Mouse (Mus musculus) CD4-positive, CD25-positive, alpha-beta regulatory T cell, adult 4 months (primary cell): ENCODE measurements around the gene Olfr491. TPM values are rescaled to one million over a fixed set of nuclear protein-coding genes. Genes with fewer than 3 reads are reported as not detected.

Experiments
- ATAC-seq: one replicate; pipeline ENCODE4 v1.8.0; 2017
- polyA plus RNA-seq, 2 experiments: library from polyadenylated mRNA; unstranded; fragments of 100-300 nt; shearing (Covaris generic); gene quantifications; one replicate each; pipeline ENCODE4 v1.2.1; 2017

The Olfr491 gene
- polyA plus RNA-seq: not detected

DNA sequence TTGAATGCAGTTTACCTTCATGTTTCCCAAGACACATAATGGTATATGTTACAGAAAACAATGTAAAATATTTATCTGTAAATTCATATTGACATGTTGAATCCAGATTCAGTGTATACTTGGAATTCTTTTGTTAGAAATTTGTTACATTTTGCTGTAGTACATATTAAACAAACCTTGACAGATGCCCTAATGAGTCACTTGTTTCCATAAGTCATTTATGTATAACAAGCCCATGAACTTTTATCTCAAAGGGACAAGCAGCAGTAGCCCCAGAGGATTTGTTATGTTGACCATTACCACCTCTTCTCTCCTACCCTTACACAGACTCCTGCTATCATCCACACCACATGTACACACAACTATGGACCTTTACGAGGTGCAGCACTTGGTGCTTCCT, at the start of gene Olfr491:
TSS of gene Olfr491 (plus strand) at position 301 of the 400 bp plus-strand sequence.
- no peak for ATAC-seq

DNA sequence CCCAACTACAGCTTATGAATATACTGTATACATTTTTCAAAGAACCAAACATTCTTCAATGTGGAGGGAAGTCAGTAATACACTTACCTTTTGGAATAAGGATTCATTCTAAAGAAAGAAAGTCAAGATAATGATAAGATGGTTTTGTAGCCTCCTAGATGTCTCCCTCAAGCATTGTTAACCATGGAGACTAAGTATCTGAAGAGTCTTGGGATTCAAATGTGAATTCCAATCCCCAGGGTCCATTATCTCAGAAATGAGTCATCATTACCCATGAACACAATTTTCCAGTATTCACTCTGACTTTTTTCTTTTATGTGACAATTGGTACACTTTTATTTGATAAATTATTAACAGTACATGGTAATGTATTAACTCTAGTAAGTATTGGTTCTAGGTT, 24.4 kb upstream of the Olfr491 start, which contains the start of gene Olfr490:
TSS of gene Olfr490 (minus strand) at position 101 of the 400 bp plus-strand sequence.
- no peak for ATAC-seq

DNA sequence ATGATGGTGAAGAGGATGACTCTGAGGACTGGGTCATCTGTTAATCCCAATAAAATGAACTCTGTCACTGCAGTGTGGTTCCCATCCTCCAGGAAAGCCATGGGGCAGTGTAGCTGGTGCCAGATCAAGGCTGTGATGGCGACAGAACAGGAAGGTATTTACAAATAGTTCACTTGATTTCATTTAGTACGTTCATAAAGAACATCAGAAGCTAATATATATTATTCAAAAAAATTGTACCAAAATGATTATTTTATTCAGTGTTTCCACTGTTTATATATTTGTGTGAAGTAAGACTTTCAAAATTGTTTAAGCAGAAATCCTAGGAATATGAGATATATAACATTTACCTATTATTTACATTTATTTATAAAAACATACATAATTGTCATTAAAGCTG, 10.3 kb downstream of the Olfr491 start, which contains the start of gene Olfr492:
TSS of gene Olfr492 (minus strand) at position 101 of the 400 bp plus-strand sequence.
- no peak for ATAC-seq

DNA sequence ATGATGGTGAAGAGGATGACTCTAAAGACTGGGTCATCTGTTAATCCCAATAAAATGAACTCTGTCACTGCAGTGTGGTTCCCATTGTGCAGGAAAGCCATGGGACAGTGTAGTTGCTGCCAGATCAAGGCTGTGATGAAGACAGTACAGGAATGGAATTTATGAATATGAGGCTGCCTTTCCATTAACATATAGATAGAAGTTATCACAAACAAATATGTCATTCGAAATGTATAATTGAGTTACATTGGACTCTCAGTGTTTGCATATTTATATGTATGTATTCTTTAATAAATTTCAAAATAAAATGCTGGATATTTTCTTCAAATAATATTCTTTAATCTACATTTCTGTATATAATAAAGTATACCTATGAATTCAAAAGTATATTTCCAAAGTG, 33.6 kb downstream of the Olfr491 start, which contains the start of gene Olfr493:
TSS of gene Olfr493 (minus strand) at position 101 of the 400 bp plus-strand sequence.
- ATAC-seq: no peak

DNA sequence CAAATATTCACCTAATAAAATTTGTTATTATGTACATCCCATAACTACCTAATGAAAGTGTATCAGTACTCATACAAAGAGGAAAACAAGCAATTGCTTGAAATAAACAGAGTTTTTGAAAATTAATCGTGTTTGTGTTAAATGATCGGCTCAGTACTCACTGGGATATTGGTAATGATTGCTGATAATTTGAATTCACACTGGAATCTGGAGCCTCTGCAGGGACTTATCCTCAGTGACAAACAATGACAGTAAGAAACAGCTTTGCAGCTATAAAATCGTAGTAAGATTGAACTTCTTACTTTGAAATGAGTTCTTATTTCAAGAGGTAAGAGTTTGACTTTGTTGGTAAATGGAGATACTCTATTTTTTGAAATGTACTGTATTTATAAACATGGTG, 51.8 kb downstream of the Olfr491 start, which contains the start of gene Olfr494:
TSS of gene Olfr494 (plus strand) at position 301 of the 400 bp plus-strand sequence.
- no peak for ATAC-seq

Other genes with a start within 250 kb of the Olfr491 start
- not detected for gene Olfr480, start 246.1 kb upstream of the Olfr491 start, polyA plus RNA-seq
- gene Olfr481, start 233.6 kb upstream of the Olfr491 start, polyA plus RNA-seq: under 1 TPM in 1 of 2 experiments, not detected in 1; 0.16 TPM
- gene Olfr482, start 215.9 kb upstream of the Olfr491 start, polyA plus RNA-seq: not detected
- gene Olfr483, start 212.6 kb upstream of the Olfr491 start, polyA plus RNA-seq: not detected
- gene Olfr484, start 186.0 kb upstream of the Olfr491 start, polyA plus RNA-seq: not detected
- not detected for gene Olfr485, start 153.6 kb upstream of the Olfr491 start, polyA plus RNA-seq
- not detected for gene Olfr486, start 140.7 kb upstream of the Olfr491 start, polyA plus RNA-seq
- gene Olfr487, start 98.8 kb upstream of the Olfr491 start, polyA plus RNA-seq: not detected
- gene Olfr488, start 55.1 kb upstream of the Olfr491 start, polyA plus RNA-seq: not detected
- gene Olfr490, start 24.5 kb upstream of the Olfr491 start, polyA plus RNA-seq: not detected
- gene Olfr492, start 10.2 kb downstream of the Olfr491 start, polyA plus RNA-seq: not detected
- gene Olfr493, start 33.5 kb downstream of the Olfr491 start, polyA plus RNA-seq: not detected
- gene Olfr494, start 51.9 kb downstream of the Olfr491 start, polyA plus RNA-seq: not detected
- not detected for gene Olfr495, start 79.7 kb downstream of the Olfr491 start, polyA plus RNA-seq
- not detected for gene Olfr497, start 107.0 kb downstream of the Olfr491 start, polyA plus RNA-seq
- not detected for gene Olfr498, start 151.9 kb downstream of the Olfr491 start, polyA plus RNA-seq
- not detected for gene Olfr502, start 211.6 kb downstream of the Olfr491 start, polyA plus RNA-seq
- gene Olfr503, start 231.1 kb downstream of the Olfr491 start, polyA plus RNA-seq: not detected